Mouse (Mus musculus) bone marrow macrophage, adult 2 months (primary cell): Measurements from ENCODE around the gene Slc43a3.

ENCODE experiments used
- CTCF ChIP-seq: IDR thresholded peaks from 2 replicates; pipeline ENCODE4 v1.5.1; 2012; ENCODE audit warnings: low read depth, mild to moderate bottlenecking, low read length, moderate library complexity
- POLR2A ChIP-seq: IDR thresholded peaks from 2 replicates; pipeline ENCODE4 v1.6.1; 2012; ENCODE audit warnings: mild to moderate bottlenecking, low read depth, low read length, borderline replicate concordance

GRCm38 (mm10) chr2:84958588-84959264 lies 22.3 kb downstream of the Slc43a3 start:
- no peak for TF ChIP-seq CTCF
- TF ChIP-seq POLR2A: no peak
